Mouse (Mus musculus): Measurements from ENCODE around the gene Wdr76.
"Not testable (repeated sequence)": the region's sequence is repeated elsewhere in the genome, so short reads cannot be mapped to it uniquely, and the experiment has no call there.

Gene Wdr76

GRCm38 (mm10) chr2:121505942-121506882 is at the start of gene Wdr76, which contains the start of gene Mfap1a:
Gene Wdr76, plus strand, starts transcription at chr2:121506723.
Gene Mfap1a, minus strand, starts transcription at chr2:121506665.
- CTCF ChIA-PET: interaction anchor here in 1 of 4 experiments (0.5 kb wide), 1 partner anchor 58 kb away, joined by 3 read pairs; the partner anchor contains the start of gene Serf2
- POLR2A ChIA-PET: interaction anchor here in 3 of 4 experiments (0.6 to 5.9 kb wide), 10 partner anchors 12 to 92 kb away, joined by 3 to 64 read pairs (median 4); partner anchors contain the start of genes Mfap1b (in 2 of the 3), Catsper2 (in 1 of the 3), Pdia3 (in 1 of the 3) and Serf2 (in 1 of the 3)

- POLR2A ChIA-PET: interaction anchor here in 2 of 4 experiments (0.6 to 5.0 kb wide), 5 partner anchors 11 to 496 kb away, joined by 3 to 59 read pairs (median 4); partner anchors contain the start of genes Catsper2 (in 1 of the 2), Ctdspl2 (in 1 of the 2), Mageb3 (in 1 of the 2) and Pdia3 (in 1 of the 2)
- CTCF ChIA-PET: interaction anchor here in 2 of 4 experiments (0.7 to 1.1 kb wide), 2 partner anchors 25 kb away, joined by 3 to 4 read pairs; no protein-coding TSS in a partner anchor
Observed at GRCm38 (mm10) chr2:121460071-121460470, 46.5 kb upstream of the Wdr76 start.

GRCm38 (mm10) chr2:121468982-121469381 is 37.5 kb upstream of the Wdr76 start:
- CTCF ChIA-PET, POLR2A ChIA-PET: not testable (repeated sequence)

DNA sequence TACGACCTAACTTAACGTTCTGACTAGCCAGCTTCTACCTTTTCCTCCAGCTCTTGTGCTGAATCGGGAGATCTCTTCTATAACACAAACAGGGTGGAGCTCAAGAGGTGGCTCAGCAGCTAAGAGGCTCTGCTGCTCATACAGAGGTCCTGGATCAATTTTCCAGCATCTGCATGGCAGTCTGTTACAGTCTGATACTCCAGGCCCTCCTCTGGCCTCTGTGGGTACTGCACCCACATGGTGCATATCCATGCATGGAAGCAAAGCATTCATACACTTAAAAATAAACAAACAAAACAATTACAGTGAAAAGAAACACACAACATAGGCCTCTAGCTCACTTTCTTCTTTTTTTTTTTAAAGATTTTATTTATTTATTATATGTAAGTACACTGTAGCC is 33.7 kb upstream of the Wdr76 start:
- CTCF ChIA-PET: interaction anchor here in 1 of 4 experiments (0.7 kb wide), 1 partner anchor 352 kb away, joined by 6 read pairs; no protein-coding TSS in a partner anchor
- POLR2A ChIA-PET: interaction anchor here in 1 of 4 experiments (0.7 to 2.4 kb wide), 6 partner anchors 14 to 75 kb away, joined by 3 to 17 read pairs (median 3); partner anchors contain the start of genes Serf2 and Serinc4

- ChIA-PET POLR2A (interaction anchor here (0.6 to 2.4 kb wide), 45 partner anchors 9 to 812 kb away, joined by 3 to 29 read pairs (median 4); partner anchors contain the start of genes Serf2 (in 4 of the 4), Catsper2 (in 3 of the 4), Pdia3 (in 3 of the 4) and Serinc4 (in 3 of the 4)), CTCF (interaction anchor here in 2 of 4 experiments (0.6 to 1.3 kb wide), 4 partner anchors 10 to 47 kb away, joined by 3 to 7 read pairs (median 4); partner anchors contain the start of gene Serf2 (in 1 of the 2))
Observed at GRCm38 (mm10) chr2:121473301-121474179, 33.0 kb upstream of the Wdr76 start, which contains the start of gene Mfap1b. Gene Mfap1b, minus strand, starts transcription at chr2:121474067.

GRCm38 (mm10) chr2:121474180-121474535 is 32.4 kb upstream of the Wdr76 start:
- CTCF ChIA-PET: interaction anchor here in 2 of 4 experiments (0.6 to 1.3 kb wide), 4 partner anchors 9 to 47 kb away, joined by 3 to 7 read pairs (median 4); partner anchors contain the start of gene Serf2 (in 1 of the 2)
- POLR2A ChIA-PET: interaction anchor here (0.6 to 2.4 kb wide), 46 partner anchors 9 to 1580 kb away, joined by 3 to 29 read pairs (median 4); partner anchors contain the start of genes Serf2 (in 4 of the 4), Catsper2 (in 3 of the 4), Pdia3 (in 3 of the 4) and Serinc4 (in 3 of the 4)

DNA sequence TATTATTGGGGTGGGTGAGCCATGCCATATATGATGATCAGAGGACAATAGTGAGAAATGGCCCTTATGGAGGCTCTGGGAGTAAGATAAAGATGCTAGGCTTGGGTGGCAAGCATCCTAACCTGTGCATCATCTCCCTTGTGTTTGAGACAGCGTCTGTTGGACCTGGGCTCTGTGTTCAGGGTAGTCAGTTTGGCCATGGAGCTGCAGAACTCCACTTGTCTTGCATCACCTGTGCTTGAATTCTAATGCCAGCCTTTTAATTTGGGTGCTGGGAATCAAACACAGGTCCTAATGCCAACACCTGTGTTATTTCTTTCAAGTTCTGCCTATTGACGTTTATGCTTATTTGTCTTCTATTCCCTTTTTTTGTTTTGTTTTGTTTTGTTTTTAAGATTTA is 31.2 kb upstream of the Wdr76 start:
- CTCF ChIA-PET: interaction anchor here in 1 of 4 experiments (1.3 kb wide), 1 partner anchor 8 kb away, joined by 3 read pairs; no protein-coding TSS in a partner anchor
- POLR2A ChIA-PET: interaction anchor here in 2 of 4 experiments (1.2 to 2.4 kb wide), 7 partner anchors 8 to 34 kb away, joined by 4 to 29 read pairs (median 9); partner anchors contain the start of genes Serf2 (in 2 of the 2), Hypk (in 1 of the 2) and Serinc4 (in 1 of the 2)

DNA sequence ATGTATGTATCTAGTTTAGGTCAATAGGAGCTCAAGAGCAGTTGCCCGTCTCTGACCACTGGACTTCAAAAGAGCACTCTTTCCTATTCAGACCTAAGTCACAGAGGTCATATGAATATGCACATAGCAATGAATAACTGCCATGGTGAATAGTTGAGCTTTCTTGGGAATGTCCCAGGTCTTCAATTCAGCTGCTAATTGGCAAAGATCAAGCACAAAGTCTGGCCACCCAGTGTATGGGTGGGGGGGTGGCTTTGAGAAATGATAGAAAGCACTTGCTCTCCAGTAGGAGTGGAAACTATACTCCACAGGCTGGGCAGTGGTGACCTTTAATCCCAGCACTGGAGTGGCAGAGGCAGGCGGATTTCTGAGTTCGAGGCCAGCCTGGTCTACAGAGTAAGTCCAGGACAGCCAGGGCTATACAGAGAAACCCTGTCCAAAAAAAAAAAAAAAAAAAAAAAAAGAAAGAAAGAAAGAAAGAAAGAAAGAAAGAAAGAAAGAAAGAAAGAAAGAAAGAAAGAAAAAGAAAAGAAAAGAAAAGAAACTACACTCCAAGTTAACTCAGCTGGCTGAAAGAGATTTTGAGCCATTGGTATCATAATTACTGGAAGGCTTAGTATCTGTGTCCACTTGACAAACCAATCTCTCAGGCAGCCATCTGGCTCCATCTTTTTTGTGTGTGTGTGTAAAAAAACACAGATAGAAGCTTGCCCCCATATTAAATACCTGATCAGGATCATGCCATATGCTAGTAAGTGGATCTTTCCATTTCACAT is 28.8 kb upstream of the Wdr76 start:
- POLR2A ChIA-PET: interaction anchor here (0.5 to 2.8 kb wide), 21 partner anchors 11 to 719 kb away, joined by 3 to 16 read pairs (median 5); partner anchors contain the start of genes Serf2 (in 4 of the 4), Catsper2 (in 2 of the 4), Pdia3 (in 2 of the 4) and Serinc4 (in 2 of the 4)
- CTCF ChIA-PET: interaction anchor here in 2 of 4 experiments (0.5 to 0.7 kb wide), 3 partner anchors 35 to 481 kb away, joined by 3 to 4 read pairs (median 3); no protein-coding TSS in a partner anchor

GRCm38 (mm10) chr2:121480498-121480897 is 26.0 kb upstream of the Wdr76 start:
- CTCF ChIA-PET: interaction anchor here in 3 of 4 experiments (0.6 to 1.3 kb wide), 5 partner anchors 24 to 1490 kb away, joined by 3 to 7 read pairs (median 3); partner anchors contain the start of genes Catsper2 (in 1 of the 3), Pdia3 (in 1 of the 3) and Serinc4 (in 1 of the 3)
- POLR2A ChIA-PET: interaction anchor here in 2 of 4 experiments (0.7 to 1.9 kb wide), 4 partner anchors 31 to 68 kb away, joined by 3 to 7 read pairs (median 4); partner anchors contain the start of genes Catsper2 (in 1 of the 2), Pdia3 (in 1 of the 2) and Serf2 (in 1 of the 2)

- POLR2A ChIA-PET: interaction anchor here (0.6 to 1.9 kb wide), 6 partner anchors 32 to 1598 kb away, joined by 3 to 7 read pairs (median 4); partner anchors contain the start of genes Serf2 (in 2 of the 4), Catsper2 (in 1 of the 4), Frmd5 (in 1 of the 4) and Pdia3 (in 1 of the 4)
- CTCF ChIA-PET: interaction anchor here in 3 of 4 experiments (0.6 to 1.3 kb wide), 7 partner anchors 24 to 1667 kb away, joined by 3 to 7 read pairs (median 3); partner anchors contain the start of genes Catsper2 (in 1 of the 3), Pdia3 (in 1 of the 3) and Serinc4 (in 1 of the 3)
Observed at GRCm38 (mm10) chr2:121480916-121481315, 25.6 kb upstream of the Wdr76 start.

DNA sequence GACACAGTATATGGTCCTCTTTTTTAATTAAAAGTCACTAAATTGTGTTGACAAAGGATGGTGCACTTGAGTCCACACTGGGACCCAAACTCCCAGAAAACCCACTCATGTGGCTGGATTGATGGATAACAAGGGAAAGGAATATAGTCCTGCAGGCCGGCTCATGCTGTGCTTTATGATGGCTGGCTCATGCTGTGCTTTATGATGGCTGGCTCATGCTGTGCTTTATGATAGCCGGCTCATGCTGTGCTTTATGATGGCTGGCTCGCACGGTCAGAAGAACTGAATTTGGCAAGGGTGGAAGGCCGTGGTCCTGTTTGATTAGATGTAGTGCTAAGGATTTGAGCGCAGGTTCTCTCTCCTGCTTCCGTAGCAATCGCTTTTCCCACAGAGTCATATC is 22.9 kb upstream of the Wdr76 start:
- CTCF ChIA-PET: interaction anchor here in 1 of 4 experiments (0.7 kb wide), 1 partner anchor 9 kb away, joined by 3 read pairs; the partner anchor contains the start of gene Mfap1b
- POLR2A ChIA-PET: interaction anchor here in 2 of 4 experiments (1.0 to 2.5 kb wide), 11 partner anchors 9 to 70 kb away, joined by 3 to 9 read pairs (median 5); partner anchors contain the start of genes Mfap1b (in 2 of the 2), Serf2 (in 2 of the 2), Catsper2 (in 1 of the 2) and Hypk (in 1 of the 2)

DNA sequence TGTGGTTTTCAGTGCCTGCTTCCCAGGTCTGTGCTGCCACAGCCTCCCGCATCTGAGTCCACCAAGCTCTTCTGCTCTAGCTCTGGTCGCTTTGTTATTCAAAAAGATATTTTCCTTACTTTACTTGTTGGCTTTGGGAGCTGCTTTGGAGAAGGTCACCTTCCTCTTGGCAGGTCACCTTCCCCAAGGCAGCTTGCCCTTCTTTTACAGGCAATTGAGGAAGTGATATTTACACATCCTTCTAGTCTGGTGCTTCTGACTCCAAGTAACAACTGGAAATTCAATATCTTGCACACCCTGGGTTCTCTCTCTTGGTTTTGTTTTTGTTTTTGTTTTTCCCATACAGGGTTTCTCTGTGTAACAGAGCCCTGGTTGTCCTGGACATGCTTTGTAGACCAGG is 22.1 kb upstream of the Wdr76 start:
- CTCF ChIA-PET: not testable (repeated sequence)
- POLR2A ChIA-PET: interaction anchor here in 3 of 4 experiments (0.6 to 2.5 kb wide), 9 partner anchors 10 to 71 kb away, joined by 3 to 9 read pairs (median 4); partner anchors contain the start of genes Mfap1b (in 2 of the 3), Serf2 (in 2 of the 3), Catsper2 (in 1 of the 3) and Pdia3 (in 1 of the 3)

DNA sequence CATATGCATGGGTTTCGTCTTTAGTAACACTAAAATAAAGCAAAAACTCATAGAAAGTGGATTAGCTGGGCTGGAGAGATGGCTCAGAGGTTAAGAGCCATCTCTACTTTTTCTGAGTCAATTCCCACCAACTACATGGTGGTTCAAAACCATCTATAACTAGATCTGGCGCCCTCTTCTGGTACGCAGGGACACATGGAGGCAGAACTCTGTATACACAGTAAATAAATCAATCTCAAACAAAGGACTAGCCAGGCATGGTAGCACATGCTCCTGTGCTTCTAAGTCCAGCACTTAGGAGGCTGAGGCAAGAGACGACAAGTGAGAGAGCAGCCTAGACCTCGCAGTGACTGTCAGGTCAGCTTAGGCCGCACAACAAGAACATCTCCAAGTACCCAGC is 5.0 kb upstream of the Wdr76 start:
- POLR2A ChIA-PET, CTCF ChIA-PET: not testable (repeated sequence)

GRCm38 (mm10) chr2:121507173-121507950 is 839 bp downstream of the Wdr76 start:
- ChIA-PET CTCF (interaction anchor here in 1 of 4 experiments (1.2 kb wide), 1 partner anchor 26 kb away, joined by 3 read pairs; no protein-coding TSS in a partner anchor), POLR2A (interaction anchor here in 3 of 4 experiments (0.6 to 5.9 kb wide), 13 partner anchors 11 to 1629 kb away, joined by 3 to 64 read pairs (median 4); partner anchors contain the start of genes Serf2 (in 2 of the 3) and Mfap1b (in 1 of the 3))

All from embryonic stem cell, embryonic (primary cell).